Mouse (Mus musculus) thymus, adult 2 months (tissue): Measurements from ENCODE around the gene Cdh4.

Experiments
- CTCF ChIP-seq: fragments of 200-500 bp; IDR thresholded peaks from 2 replicates; pipeline ENCODE4 v1.5.1; 2012; ENCODE audit warnings: mild to moderate bottlenecking, control low read depth, low read length, moderate library complexity, borderline replicate concordance; ENCODE audit not compliant: control insufficient read depth, poor library complexity, insufficient read depth; ENCODE audit errors: extremely low read depth
- POLR2A ChIP-seq: fragments of 200-500 bp; IDR thresholded peaks from 2 replicates; pipeline ENCODE4 v1.6.1; 2012; ENCODE audit warnings: mild to moderate bottlenecking, low read length, control low read depth, moderate library complexity; ENCODE audit not compliant: control insufficient read depth, poor library complexity, insufficient read depth; ENCODE audit errors: extremely low read depth

DNA sequence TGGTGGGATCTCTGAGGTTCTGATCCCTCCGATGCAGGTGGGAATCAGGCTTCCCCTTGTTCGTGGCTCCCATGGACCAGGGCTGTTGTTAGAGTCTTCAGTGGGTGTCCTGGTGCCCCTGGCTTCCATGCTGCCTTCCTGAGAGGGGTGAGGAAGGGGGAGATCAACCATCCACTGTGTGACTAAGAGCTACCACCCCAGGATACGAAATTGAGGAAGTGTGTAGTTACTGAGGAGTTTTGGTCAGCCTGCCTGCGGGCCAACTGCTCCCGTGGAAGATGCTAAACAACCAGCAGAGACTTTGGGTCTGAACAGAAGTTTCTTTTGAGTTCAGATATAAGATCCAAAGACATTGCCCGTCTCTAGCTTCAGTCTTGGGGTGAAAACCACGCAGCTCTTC is 133.4 kb downstream of the Cdh4 start:
- TF ChIP-seq CTCF (no peak), POLR2A (no peak)
